Mouse (Mus musculus) embryo, embryonic 11 days (tissue): ENCODE measurements around the gene C2cd3.
A peak's percentile ranks its signal among the peaks of the same experiment; 100 is the strongest.

ENCODE experiments used
- DNase-seq: peaks from one replicate; pipeline ENCODE4 v3.0.0-alpha.2; 2015

C2cd3 gene

DNA sequence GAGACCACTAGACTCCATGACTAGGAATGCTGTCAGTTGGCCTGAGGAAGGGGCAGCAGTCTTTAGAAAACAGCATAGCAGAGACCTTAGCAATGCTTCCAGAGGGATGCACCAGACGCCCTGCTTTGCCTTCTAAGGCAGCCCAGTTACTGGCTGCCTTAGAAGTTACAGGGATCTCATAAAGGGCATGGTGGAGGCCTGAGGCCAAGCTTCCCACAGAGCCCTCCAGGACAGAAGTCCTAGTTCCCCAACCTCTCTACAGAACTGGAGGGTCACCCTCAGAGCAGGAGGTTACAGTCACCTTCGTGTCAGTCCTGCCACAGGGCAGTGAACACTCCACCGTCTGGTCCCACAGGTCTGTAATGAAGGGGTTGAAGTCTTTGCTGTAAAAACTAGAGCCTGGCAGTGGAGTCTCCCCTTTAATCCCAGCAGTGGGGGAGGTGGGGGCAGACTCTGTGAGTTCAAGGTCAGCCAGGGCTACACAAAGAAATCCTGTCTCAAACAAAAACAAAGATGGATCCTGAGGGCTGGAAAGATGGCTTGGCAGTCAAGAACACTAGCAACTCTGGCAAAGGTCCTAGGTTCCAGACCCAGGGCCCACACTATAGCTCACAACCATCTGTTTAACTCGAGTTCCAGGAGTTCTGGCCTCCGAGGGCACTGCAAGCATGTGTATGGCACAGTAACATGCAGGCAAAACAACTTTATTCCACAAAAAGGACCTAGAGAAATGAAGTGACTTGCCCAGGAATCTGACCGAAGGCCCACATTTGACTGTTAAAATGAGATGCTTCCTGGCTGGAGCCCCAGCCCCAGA is 129.2 kb downstream of the C2cd3 start:
- DNase-seq = no peak

- no peak for DNase-seq
Measured at GRCm38 (mm10) chr7:100501844-100502373, 129.9 kb downstream of the C2cd3 start.

DNA sequence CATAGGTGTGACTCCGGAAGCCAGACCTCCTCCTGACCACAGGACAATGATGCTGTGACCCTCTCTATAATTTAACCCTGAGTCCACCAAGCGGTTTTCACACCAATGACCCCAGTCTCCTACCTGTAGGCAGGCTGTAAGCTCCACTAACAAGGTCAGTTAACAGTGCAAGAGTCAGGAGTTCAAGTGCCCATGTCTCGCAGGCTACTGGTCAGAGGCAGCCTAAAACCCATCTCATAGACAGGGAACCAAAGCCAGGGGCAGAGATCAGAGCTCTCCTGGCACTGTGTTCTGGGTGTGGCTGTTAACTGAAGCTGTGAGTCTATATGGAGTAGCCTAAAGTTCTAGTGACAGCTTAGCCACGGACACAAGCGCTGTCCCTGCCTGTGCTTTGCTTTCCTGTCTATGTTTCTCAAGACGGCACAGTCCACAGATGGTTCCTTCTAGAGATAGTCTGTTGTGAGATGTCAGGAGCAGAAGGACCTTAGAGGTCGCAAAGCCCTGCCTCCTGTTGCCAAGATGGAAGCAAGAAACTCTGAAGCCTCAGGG is 130.4 kb downstream of the C2cd3 start:
- no peak for DNase-seq

DNA sequence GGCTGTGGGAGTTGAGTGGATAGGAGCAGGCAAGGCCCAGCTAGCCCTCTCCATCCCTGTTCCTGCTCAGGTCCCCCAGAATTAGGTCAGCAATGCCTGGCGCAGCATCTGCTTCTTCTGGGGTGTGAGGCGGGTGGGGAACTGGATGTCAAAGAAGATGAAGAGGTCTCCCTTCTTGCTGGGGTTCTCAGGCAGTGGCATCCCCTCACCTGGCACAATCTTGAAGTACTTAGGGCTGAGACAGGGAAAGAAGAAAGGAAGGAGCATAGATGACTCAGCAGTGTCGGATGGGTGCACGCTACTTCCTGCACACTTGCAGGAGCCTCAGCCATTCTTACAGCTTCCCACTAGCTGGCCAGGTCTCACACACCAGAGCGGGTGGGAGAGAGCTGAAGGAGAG is 131.0 kb downstream of the C2cd3 start:
- DNase-seq = no peak

DNA sequence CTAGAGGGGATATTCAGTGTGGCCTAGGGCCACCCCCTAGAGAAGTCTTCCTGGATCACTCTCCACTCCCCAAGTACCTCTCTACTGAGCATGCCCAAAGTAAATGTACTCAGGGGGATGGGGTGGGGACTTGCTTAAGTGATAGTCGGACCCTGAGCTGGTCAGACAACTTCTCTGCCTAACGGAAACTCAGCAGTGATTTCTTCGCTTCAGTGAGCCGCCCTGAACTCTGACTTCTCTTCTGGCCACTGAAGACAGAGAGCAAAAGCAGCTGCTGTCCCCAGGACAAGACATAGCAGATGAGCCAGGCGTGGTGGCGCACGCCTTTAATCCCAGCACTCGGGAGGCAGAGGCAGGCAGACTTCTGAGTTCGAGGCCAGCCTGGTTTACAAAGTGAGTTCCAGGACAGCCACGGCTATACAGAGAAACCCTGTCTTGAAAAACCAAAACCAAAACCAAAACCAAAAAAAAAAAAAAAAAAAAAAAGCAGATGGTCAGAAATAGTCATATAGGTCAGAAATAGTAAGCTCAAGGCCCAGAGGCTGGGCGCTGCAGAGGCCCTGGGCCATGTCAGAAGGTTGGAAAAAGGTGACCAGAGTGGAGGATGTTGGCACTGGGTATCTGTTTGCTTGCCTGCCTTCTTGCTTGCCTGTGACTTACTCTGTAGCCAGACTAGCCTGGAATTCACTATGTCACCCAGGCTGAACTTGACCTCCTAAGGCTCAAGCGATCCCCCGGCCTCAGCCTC is 132.9 kb downstream of the C2cd3 start:
- no peak for DNase-seq

DNA sequence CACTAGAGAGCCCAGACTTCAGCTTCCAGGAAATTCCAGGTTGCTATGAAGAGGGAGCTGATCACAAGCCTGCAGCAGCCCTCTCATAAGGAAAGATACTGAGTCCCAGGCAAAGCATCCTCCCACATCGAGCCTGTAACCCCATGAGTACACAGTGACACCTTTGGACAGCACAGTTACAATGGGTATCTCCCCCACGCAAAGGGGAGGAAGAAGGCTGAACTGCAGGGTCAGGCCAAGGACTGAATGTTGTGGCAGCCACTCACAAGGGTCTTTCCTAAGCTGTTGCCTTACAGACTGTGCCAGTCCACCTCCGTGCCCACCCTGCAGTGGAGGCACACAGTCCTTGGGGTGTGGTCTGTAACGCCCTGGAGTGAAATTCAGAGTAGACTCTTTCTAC is 134.5 kb downstream of the C2cd3 start:
- DNase-seq = no peak

DNA sequence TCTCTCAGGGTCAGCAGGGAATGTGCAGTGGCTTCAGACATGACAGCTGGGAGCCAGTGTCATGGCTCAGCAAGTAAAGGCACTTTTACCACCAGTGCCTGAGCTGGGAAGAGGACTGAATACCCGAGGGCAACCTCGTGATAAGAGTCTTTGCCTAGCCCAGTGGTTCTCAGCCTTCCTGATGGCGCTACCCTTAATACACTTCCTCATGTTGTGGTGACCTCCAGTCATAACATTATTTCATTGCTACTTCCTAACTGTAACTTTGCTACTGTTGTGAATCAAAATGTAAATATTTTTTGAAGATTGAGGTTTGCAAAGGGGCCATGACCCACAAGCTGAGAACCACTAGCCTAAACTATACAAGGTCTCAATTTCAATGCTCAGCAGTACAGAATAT is 136.6 kb downstream of the C2cd3 start:
- no peak for DNase-seq

- no peak for DNase-seq
Measured at GRCm38 (mm10) chr7:100511602-100512001, 139.6 kb downstream of the C2cd3 start.

DNA sequence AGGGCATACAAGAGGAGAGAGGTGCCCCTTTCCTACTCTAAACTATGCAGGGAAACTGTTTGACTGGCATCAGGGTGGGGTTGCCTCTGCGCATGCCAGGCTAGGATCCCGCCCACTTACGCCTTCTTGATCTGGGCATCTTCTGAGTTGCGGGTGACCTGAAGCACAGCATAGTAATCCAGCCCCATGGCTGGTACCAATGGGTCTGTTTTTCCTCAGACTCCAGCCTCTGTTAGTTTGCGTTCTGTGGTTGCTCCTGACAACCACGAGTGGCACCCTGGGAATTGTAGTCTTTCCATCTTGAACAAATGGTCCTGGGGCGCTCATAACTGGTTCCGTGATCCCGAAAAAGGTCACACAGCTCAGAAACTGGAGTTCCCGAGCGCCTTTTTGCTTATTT is 142.5 kb downstream of the C2cd3 start, which contains the start of gene Dnajb13:
Gene Dnajb13 (minus strand): TSS at position 388 of the 400 bp plus-strand sequence.
- DNase-seq = peak; percentile 47
